Mouse (Mus musculus): ENCODE data around the gene Olfr218.
"Not testable (repeated sequence)": the region's sequence is repeated elsewhere in the genome, so short reads cannot be mapped to it uniquely, and the experiment has no call there.

Gene Olfr218

GRCm38 (mm10) chr1:173197508-173197907, at the start of gene Olfr218:
TSS of gene Olfr218 (plus strand) at chr1:173197808.
- no peak for DNase-seq (ENCODE audit: low spot score)

GRCm38 (mm10) chr1:173174154-173174842, 23.3 kb upstream of the Olfr218 start:
- no peak for DNase-seq (ENCODE audit: low spot score)

GRCm38 (mm10) chr1:173190540-173190939, 7.1 kb upstream of the Olfr218 start, which contains the start of gene Olfr1406:
TSS of gene Olfr1406 (minus strand) at chr1:173190640.
- DNase-seq (ENCODE audit: low spot score) = no peak

- no peak for DNase-seq (ENCODE audit: low spot score)
These were observed 5.5 kb upstream of the Olfr218 start for GRCm38 (mm10) chr1:173192059-173192458.

- DNase-seq (ENCODE audit: low spot score) = no peak
These were observed 1.2 kb upstream of the Olfr218 start for GRCm38 (mm10) chr1:173196359-173196758.

- DNase-seq (ENCODE audit: low spot score) = no peak
These were observed 14.5 kb downstream of the Olfr218 start, which contains the start of gene Olfr1404 for GRCm38 (mm10) chr1:173212092-173212491. TSS of gene Olfr1404 (plus strand) at chr1:173212392.

GRCm38 (mm10) chr1:173216481-173216880, 18.9 kb downstream of the Olfr218 start:
- no peak for DNase-seq (ENCODE audit: low spot score)

- DNase-seq (ENCODE audit: low spot score) = no peak
These were observed 29.5 kb downstream of the Olfr218 start, which contains the start of gene Fcer1a for GRCm38 (mm10) chr1:173227081-173227480. TSS of gene Fcer1a (minus strand) at chr1:173227214.

GRCm38 (mm10) chr1:173237004-173237403, 39.4 kb downstream of the Olfr218 start:
- DNase-seq (ENCODE audit: low spot score) = not testable (repeated sequence)

GRCm38 (mm10) chr1:173249888-173250287, 52.3 kb downstream of the Olfr218 start:
- no peak for DNase-seq (ENCODE audit: low spot score)
